Mouse (Mus musculus) lung, postnatal 36 days (tissue): ENCODE measurements at regions not wholly inside any gene's neighbourhood (a gene's known extent, or its start where the extent isn't known, plus 50 kb on each side); places are given as distances from the start of the nearest gene placed in this dataset.

Experiments used
- DNase-seq: peaks from one replicate; pipeline ENCODE4 v3.0.0; 2022; ENCODE audit warnings: mixed read lengths

DNA sequence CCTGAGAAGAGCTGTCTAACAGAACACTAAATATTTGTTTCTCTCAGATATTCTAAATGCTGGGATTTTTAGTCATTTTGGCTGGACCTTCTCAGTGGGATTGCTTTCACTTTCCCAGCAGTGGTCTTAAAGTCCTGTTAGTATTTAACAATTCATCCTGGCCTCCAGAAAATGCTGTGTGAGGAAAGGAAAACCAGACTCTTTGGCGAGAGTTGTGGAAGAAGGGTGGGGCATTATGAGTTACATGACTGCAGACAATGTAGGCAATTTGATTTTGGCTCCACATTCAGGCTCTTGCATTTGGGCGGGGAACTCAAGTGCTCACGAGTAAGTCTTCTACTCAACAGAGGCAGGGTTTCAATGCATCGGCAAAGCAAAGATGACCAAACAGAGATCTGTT is 406.1 kb upstream of the Gm765 start:
- peak; percentile 18 for DNase-seq

DNA sequence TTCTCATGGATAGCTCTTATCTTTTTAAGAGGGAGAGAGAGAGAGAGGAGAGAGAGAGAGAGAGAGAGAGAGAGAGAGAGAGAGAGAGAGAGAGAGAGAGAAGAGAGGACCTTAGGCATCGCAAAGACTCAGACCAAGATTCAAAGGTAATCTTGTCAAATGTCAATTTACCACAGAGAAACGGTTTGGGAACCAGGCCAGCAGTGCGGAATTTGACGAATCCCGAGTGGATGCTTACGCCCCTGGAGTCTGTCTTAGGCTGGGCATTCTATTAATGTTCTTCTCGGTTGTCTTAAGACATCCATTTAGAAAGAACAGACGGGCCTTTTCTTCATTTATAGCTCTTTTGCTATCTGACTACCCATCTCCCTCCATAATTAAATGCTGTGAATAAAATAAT is 404.4 kb upstream of the Gm765 start:
- no peak for DNase-seq

DNA sequence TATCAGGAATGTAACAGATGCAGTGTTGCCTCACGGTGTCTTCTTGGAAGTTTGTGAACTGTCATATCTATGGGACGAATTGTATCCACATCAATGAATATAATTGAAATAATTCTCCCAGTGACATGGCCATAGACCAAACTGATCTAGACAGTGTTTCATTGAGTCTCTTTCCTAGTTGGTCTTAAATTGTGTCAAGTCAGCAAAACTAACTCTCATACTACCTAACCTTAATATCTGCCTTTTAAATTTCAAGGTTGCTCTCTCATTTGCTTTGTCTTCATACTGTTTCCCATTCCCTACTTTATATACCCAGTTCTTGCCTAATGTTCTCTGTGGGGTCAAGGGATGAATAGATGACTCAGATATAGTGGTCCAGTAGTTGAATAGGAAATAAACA is 397.9 kb upstream of the Gm765 start:
- no peak for DNase-seq

DNA sequence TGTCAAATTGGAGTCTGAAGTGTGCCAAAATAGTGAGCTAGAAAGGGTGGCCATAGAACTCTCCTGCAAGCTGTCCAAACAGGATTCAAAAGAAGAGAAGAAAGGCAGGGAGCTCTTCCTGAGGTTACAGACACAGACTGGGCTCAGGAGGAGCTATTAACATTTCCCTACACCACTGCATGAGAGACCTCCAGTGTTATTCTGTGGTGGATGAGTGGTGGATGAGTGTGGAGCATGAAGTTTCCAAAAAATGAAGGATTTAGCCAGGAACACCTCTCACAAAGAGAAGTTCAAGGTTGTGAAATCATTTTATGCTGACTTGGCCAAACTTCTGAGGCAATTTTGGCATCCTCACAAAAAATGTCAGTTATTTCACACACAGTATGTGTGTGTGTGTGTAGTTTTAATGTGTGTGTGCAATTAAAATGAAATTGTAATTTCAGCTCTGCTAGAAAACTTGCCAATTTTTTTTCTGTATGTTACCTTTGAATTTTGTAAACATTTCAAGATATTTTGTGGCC is 388.5 kb upstream of the Gm765 start:
- no peak for DNase-seq

DNA sequence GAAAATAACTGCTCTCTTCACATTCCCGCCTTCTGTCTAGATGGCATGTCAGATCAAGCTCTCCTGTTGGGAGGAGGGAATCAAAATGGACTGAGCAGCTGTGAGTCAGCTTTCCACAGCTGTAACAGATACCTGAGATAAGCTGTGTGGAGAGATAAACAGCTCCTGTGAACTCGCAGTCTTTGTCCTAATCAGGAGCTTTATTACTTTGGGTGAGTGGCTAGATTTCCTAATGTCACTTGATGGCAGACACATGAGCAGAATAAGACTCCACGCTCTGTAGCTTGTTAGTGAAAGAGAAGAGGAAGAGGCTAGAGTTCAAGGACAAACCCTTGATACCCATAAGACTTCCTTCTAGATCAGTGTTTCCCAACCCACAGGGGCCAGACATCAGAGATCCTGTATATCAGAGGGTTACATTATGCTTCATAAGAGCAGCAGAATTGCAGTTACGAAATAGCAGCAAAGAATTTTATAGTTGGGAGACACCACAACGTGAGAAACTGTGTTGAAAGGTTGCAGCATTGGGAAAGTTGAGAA is 384.1 kb upstream of the Gm765 start:
- no peak for DNase-seq

DNA sequence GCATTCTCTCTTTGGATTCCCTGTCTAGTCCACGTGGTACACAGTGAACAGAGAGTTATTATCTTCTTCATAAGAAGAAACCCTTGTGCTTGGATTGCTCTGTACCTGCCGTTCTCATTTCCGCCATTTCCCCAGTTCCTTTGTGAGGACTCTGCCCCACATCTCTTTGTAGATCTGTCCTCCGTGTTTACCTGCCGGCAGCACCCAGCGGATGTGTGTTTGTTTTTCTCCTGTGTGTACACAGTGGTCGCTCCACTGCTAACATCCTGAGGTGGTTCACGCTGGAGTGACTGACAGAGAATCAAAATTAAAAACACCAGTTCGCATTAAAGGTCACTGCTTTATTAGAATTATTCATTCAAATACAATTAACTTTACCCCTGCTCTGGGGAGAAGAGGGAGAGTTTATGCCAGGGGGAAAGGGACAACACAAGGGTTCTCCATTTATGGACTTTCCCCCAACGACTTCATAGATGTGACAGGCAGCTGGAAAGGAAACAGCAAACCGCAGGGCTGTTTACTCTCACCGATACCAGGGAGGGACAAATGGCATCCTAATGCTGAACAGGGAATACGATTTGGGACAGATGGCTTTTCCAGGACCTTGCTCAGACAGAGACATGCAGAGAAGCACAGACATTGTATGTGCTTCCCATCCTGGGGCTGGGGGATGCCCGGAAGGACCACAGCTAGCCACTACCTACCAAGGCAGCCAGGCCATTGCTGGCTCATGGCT is 362.5 kb upstream of the Gm765 start:
- no peak for DNase-seq

DNA sequence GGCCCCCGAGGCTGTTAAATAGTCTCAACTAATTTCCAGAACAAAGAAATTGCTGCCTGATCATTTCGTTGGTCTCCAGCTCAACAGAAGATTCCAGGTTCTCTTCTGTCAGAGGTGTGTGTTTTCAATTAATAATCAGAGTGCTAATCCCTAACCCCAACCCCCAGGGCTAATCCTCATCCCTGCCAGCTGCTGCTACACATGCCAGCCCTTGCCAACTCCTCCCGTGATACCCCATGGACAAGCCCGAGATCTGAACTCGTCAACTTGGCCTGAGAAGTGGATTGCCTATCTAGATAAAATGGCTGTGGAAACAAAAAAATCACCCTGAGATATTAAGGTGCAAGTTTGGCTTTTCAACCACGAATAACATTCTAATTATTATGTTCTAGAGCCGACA is 355.0 kb upstream of the Gm765 start:
- no peak for DNase-seq

DNA sequence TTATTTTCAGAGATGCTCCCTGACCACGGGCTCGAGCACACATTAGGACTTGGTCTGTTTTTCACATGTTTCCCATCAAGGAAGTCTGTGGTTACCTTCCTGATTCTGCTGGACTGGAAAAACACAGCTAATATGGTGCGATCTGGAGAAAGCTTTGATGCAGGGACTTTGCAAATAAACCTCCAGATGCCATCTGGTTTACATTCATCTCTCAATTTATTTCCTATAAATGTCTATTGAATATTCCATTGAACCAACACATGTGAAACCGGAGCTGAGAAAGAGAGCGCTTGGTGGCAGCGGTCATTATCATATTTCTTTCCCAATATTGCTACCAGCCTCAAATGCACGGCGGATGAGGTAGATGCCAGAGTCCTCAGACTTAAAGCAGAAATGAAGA is 350.9 kb upstream of the Gm765 start:
- no peak for DNase-seq

DNA sequence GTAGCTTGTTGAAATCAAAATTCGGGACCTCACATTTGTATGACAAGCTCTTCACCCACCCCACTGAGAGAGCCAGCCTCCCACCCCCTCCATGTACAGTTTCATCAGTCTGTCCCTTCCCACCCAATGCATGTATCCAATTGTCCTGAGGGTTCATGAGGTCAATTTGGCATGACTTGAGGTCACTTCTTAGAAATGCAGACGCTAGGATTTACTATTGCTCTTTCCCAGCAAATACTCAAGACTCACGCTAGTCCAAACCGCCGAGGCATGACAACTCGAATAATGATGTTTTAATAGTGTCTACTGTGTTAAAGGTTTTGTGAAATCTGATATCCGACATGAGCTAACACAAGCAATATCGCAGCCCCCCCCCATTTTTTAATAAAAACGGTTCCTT is 347.6 kb upstream of the Gm765 start:
- no peak for DNase-seq

DNA sequence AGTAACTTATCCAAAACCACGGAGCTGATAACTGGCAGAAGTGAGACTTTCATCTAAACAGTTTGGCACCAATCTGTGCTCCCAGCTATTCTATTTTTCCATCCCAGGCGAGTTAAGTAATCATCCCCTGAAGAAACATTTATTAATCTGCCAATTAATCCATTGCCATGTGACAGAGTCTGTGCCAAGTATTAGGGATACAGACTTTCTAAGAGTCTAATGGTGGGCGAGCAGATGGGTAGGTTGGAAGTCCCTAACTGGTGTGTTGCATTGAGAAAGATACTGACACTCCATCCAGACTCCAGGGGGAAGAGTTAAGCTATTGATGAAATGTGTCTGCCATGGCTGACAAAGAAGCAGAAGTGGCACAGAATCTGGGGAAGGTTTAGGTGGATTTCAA is 346.8 kb upstream of the Gm765 start:
- no peak for DNase-seq

DNA sequence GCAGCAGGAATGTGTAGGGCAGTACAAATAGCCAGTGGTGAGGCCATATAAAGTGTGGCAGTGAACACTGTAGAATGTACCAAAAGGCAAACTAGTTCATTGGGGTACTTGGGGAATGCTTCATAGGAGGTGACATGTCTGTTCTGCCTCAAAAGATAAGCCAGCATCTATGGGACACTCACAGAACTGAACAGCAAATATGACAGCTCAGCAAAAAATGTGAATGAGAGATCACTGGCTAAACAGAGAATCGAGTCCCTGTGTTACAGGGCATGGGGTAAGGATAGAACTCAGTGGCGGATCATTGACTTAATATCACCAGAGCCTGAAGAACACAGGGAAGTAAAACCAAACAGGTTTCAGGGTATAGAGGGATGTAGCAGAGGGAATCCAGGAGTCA is 346.1 kb upstream of the Gm765 start:
- no peak for DNase-seq

DNA sequence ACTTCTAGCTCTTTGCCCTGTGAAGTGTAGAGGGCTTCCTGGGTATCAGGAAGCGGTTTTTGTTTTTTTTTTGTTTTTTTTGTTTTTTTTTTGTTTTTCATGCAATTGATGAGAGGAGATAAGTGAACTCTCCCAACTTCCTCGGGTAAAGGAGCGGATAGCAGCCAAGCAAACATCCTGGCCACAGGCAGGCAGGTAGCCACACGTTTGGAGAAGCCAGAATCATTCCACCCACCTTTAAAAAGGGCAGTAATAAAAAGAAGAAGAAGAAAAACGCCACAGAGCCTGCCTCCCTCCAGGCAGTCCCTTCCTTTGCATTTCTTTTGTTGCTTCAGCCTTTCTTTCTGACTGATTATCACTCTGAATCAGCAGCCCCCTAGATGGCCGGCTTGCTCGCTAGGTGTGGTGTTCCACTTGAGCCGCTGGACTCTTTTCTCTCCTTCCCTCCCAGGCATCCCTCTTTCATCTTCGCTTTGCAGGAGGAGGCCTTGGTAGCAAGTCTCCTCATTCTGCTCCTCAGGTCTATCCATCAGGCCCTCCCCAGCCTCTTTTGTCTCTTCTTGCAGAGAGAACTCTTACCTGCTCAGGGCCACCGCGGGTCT is 323.9 kb upstream of the Gm765 start:
- no peak for DNase-seq

DNA sequence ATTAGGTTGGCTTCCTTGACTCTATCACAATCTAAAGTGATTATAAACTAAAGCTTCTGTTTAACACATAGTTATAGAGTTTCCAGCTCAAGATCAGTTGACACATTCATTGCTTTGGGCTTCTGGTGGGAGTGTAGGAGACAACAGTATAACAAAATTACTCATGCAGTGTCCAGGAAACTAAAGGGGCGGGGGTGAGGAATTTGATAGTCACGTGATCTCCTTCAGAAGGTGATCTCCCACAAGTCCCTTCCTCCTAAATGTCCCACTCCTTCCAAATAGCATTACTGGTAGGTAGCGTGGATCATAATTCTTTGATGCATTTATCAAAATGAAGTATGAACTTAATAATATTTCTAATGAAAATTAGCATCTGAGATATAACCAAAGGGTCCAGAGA is 309.3 kb upstream of the Gm765 start:
- no peak for DNase-seq

DNA sequence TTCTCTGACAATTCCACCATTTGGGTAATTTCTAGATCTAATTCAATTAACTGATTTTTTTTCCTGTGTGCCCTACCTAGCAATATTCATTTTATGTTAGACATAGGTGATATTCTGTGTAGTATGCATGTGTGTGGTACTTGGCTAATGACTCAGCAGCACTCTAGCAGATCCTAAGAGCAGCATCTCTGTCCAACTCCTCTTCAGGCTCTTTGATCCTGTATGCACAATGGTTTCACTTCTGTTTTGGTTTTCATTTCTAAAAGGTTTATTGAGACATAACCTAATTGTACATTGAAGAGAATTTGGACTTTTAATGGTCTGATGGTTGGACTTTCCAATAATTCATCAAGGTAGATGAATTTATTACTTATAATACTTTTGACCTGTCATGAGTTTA is 308.8 kb upstream of the Gm765 start:
- no peak for DNase-seq

DNA sequence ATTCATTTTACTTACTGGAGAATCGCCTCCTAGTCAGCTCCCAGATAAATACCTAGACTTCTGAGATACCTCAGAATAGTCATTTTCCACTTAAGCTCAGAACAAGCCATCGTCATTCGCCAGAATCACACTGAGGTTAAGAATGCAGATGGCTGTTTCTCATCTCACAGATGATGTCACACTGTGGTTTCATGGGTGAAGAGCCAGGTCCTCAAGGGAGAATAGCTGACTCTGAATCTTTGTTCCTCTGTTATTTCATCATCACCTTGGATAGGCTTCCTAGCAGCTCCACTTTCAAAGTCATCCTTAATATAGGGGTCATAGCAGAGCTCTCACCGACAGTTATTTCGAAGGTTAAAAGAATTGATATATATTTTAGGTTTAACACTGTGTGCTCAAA is 297.8 kb upstream of the Gm765 start:
- no peak for DNase-seq

DNA sequence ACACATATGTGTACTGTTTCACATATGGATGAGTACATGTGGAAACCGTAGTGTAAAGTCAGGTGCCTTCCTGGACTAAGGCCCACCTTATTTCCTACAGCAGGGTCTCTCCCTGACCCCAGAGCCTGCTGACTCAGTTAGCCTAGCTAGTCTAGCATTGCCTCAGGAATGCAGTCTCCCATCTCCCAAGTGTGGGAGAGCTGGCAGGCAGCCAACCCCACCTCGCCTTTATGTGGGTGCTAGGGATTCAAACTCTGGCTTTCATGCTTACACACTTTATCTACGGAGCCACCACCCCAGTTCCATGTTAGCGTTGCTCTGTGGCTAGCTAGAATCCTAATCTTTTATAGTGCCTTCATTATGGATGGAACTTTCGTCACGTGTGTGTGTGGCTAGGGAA is 293.3 kb upstream of the Gm765 start:
- no peak for DNase-seq

DNA sequence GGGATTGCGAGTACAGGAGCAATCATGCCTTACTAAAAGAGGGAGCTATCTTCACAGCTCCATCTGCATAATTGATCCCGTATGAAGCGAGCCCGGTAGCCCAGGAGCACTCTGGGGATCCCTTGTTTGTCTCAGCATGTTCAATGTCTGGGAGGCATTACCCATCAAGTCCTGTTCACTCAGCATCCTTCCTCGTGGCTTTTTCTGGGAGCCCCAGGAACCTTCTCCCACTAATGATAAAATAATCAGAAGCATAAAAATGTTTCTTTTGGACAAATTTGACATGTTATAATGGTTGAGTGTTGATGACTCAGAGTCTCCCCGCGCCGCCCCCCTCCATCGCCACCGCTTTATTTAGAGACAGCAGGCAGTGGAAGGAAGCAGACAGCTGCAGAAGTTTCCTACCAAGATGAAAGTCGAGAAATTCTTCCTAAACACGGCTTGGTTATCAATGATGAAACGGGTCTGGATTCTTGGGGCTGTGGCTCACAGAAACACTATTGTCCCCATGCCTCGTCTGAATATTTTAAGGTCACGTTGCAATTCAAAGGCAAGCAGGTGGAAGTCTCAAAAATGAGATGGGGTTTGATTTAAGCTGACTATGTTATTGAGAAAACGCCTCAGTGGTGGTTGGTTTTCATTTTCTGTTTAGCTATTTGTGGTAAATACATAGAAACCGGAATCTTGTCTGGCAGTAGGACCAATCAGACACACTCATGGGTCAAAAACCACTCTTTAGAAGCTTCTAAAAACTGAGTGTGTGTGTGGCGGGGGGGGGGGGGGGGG is 289.9 kb upstream of the Gm765 start:
- no peak for DNase-seq

DNA sequence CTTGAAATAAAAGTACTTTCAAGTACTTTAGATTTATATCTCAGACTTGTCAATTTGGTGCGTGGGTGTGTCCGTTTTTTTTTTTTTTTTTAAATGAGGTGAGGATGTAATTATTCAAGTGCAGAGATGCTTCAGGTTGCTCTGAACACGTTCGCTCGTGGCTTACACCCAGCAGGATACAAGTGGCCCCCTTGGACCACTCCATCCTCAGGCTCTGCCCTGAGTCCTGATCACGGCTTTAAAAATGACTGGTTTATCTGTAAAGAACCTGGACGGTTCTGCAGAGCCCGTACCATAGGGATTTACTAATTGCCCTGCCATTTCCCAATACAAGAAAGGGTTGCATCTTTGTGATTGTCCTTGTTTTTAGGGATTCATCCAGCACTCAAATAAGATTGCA is 288.7 kb upstream of the Gm765 start:
- no peak for DNase-seq

DNA sequence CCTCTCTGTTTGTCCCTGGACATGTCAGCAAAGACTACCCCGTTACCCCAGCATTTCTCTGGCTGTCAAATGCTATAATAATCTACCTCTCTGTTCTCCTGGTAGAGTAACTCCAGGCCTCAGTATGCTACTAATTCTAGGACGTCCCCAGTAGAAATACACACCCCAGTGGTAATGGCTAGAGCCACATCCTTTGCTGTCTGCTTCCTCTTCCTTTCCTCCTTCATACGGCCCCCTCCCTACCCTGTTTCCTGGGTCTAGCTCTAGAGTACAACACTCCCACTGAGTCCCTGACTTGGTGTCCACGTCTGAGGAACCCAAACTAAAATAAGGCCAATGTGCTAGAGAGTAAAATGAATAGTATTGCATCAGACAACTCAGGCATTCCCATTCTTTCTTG is 287.1 kb upstream of the Gm765 start:
- DNase-seq = no peak

DNA sequence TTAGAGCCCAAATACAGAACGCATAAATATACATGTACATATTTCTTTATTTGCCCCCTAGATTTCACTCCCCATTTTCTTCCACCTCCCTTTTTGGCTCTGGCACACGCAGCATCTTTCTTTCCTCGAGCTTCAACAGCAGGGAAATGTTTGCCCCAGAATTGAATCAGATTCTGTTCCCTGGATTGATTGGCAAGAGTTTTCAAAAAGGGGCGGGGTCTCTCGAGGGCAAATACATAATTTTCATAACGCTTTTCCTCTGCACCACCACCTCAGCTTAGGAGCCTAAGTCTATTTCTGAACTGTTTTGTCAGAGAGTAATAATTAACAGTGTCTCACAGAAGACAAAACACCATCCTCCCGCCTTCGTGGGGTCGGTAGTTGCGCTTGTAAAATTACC is 283.9 kb upstream of the Gm765 start:
- DNase-seq = no peak

DNA sequence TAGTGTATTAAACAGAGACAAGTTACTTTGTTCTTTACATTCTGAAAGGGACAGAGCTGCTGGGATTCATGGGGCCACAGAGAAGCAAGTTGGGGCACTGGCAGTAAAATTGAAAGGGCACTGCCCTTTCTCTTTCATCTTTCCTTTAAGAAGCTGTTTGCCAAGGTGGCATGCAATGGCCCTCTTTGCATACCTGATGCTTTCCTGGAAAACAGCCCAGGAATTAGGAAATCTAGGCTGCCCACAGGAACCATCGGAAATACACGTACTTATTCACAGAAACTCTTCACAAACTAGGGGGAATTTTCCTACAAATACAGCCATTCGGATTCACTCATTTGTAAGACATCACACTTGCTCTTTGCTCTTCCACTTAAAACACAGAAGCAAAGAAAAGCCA is 278.3 kb upstream of the Gm765 start:
- peak; percentile 67 for DNase-seq

DNA sequence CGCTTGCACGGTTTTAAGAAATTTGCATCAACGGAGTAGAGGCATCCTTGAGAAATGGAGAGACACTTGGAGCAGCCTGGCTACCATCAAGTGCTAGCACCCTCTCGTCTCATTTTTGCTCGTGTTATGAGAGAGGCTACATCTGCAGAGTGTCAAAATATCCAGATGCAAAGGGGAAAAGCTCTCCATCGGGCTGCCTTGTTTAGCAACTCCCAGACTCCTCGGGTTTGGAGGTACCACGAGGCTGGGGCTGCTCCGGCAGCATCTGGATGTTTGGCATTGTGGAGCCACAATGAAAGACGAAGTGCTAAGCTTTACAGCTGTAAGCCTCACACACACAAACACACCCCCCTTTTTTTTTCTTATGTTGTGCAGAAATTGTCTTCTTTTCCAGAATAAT is 270.5 kb upstream of the Gm765 start:
- no peak for DNase-seq

DNA sequence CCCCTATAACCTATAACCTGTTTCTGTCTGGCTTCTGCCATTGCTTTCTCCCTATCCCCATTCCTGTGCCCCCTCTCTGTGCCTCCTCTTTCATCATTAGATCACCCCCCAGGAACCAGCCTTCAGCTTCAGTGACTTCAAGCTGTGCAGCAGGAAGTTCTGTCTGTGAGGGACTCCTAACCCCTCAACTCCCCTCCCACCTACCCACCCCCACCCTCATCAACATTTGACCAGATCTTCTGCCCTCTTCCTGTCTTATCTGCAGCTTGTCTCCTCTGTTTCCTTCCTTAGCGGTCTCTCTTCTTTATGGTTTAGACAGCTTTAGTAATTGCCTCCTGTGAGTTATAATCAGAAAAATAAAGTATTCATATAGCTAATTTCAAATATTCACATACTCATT is 266.6 kb upstream of the Gm765 start:
- no peak for DNase-seq

DNA sequence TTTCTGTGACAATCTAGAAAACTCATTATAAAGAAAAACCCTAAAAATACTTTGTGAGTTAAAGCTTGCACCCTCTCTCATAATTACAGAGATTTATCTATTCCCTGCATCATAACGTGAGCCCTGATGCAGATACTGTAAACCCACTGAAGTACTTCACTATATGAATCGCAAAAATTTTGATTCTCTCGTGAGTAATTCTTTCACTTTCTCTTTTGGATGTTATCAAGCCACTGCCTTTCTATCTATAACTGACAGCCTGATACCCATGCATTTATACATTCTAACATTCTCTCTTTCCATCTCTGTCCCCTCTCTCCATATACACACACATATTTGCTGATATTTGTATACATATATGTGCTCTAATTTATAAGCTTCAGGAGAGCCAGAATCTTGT is 264.1 kb upstream of the Gm765 start:
- DNase-seq = no peak
